Mouse (Mus musculus): ENCODE data around the gene Pln. TPM values are rescaled to one million over a fixed set of nuclear protein-coding genes. Genes with fewer than 3 reads are reported as not detected.

Gene Pln
- polyA plus RNA-seq, 1 experiment from 2014 or later = 2.0 TPM

Other genes starting within 250 kb of the Pln start
- gene Cep85l, start 42.3 kb downstream of the Pln start, polyA plus RNA-seq (2015; fragmentation: Nextera tagmentation; extraction: Ambion mirVana) = 3.4 and 3.9 TPM in 2 replicates

Measured in kidney, embryonic 15.5 days (tissue).